Mouse (Mus musculus) ES-E14 (cell line): ENCODE results near the gene Zfp119a.

Experiments
- CHD2 ChIP-seq: IDR thresholded peaks from 2 replicates; pipeline ENCODE4 v1.6.1; 2014; ENCODE audit warnings: mild to moderate bottlenecking, low read depth, low read length, inconsistent platforms
- ZC3H11A ChIP-seq: IDR thresholded peaks from 2 replicates; pipeline ENCODE4 v1.6.1; 2012; ENCODE audit warnings: low read depth, mild to moderate bottlenecking, inconsistent platforms, low read length, borderline replicate concordance

DNA sequence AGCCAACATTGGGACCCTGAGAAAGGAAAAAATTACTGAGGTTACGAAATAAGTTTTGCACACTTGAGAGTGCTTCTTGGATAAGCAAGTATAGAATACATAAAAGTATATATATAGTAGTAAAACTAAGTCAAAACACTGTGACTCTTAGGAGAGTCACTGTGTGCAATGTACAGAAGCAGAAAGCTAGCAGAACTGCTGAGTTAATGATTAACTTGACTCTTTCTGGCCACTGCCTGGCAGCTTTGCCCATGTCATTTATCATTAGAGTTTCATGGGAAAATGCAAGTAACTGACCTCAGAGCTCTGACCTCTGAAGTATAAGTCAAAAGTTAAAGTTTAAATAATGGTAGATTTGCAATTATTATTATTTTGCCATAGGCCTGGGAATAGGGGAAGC is 25.0 kb upstream of the Zfp119a start:
- TF ChIP-seq ZC3H11A = no peak
- no peak for TF ChIP-seq CHD2
